Mouse (Mus musculus) left cerebral cortex, adult 8-10 months (tissue): ENCODE measurements around the gene Calcb. TPM values are rescaled to one million over a fixed set of nuclear protein-coding genes. Genes with fewer than 3 reads are reported as not detected.

Experiments used
- DNase-seq, 2 experiments: peaks; one replicate each; pipeline ENCODE4 v3.0.0; 2022; ENCODE audit warnings: low spot score in 2 of 2
- total RNA-seq, 4 experiments: library from RNA; stranded (reverse); gene quantifications; 2 replicates each; pipeline ENCODE4 v1.2.4; 2022

Gene Calcb
- total RNA-seq, 4 experiments from 2014 or later: not detected

DNA sequence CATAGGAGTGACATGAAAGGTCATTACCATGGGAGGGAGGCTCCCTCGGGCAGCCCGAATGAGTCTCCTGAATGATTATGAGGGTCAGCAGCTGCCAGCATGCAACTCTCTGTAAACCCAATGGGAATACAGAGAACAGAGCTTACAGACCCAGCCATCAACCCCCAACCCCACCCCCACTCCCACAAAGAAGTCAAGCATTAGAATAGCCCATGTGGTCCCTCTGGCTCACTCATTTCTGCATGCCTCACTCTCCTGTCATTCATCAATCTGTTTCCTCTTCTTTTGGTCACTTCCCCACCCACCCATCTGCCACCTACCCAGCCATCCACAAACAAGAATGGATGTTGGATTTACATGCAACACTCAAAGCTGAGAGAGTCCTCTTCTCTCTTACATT is 35.0 kb downstream of the Calcb start:
- DNase-seq: no peak

DNA sequence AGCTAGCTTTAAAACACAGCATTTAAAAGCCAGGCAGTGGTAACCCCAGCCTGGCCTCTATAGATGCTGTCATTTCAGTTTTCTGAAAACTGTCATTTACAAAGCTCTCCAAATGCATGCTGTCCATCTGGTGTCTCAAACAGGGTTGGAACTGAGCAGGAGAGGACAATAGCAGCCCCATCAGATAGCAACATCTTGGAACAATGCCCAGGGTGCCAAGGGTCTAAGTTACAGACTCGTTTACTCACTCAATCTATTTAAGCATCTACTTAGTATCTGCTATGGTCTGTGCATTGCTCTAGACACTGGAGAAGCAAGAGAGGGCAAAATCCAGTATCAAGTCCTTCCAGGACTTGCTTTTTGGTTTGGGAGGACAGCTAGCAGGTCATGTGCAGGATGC is 35.8 kb downstream of the Calcb start:
- no peak for DNase-seq

DNA sequence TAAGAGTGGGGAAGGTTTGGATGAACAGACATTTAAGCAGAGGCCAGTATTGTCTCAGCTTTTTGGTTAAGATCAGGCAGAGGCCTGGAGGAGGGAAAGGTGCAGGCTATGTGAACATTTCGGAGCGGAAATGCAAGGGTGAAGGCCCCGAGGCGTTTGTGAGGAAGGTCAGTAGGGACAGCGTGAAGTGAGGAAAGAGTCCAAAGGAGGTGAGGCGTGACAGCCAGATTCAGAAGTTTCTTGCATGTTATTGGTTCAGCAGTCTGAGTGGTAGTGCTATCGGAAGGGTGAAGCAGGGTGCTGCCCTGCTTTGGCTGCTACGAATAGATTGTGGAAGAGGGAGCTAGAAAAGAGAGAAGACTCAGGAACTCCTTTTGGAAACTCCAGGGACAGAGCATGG is 36.2 kb downstream of the Calcb start:
- DNase-seq: no peak

DNA sequence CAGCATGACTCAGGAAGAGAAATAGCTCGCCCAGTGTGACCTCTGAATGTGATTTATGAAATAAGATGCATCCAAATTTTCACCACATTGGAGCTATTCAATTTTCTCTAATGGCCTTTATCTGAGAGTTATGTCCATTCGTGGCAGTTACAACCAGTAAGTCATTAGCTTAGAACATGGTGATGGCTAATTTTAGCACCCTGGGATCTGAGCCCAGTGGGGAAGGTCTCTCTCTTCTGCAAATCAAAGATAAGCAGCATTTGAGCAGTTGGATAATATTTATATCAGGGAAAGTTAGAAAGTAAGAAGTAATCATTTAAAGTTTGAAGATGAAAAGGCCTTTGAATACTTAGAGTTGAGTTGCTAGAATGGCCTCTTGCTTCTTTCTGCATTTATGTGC is 44.2 kb downstream of the Calcb start:
- DNase-seq: no peak

DNA sequence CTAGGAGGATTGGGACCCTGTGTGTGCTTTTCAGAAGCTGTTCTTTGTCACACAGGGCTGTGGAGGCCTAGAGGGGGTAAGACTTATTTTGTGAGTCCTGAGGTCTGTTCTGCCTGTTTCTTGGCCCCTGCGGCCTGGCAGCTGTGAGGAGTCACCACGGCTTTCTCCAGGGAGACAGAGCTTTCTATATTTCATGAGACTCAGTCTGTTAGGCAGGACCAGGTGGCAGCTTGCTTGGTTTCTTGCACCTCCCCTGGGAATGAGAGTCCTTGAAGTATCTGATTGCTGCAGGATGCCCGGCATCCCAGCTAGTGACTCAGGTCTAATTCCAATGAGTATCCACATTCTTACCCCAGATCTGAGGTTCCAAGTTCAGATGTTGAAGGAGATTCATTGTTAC is 46.8 kb downstream of the Calcb start:
- no peak for DNase-seq

DNA sequence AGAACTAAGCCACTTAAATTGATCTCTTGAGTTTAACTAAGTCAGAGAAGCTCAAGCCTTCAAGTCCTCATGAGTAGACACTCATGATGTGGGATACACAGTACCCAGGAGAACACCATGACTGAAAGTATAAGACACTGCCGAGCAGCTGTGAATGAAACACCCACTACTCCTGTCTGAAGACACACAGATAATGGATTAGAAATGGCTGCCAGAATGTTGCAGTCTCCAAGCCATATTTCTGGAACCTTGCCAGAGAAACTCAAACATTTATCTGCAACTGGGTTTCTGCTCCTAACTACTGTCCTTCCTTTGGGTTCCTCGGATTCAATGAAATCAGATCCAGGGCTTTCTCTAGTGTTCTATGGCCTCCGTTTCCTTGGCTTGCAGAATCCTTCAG is 48.1 kb downstream of the Calcb start:
- no peak for DNase-seq

DNA sequence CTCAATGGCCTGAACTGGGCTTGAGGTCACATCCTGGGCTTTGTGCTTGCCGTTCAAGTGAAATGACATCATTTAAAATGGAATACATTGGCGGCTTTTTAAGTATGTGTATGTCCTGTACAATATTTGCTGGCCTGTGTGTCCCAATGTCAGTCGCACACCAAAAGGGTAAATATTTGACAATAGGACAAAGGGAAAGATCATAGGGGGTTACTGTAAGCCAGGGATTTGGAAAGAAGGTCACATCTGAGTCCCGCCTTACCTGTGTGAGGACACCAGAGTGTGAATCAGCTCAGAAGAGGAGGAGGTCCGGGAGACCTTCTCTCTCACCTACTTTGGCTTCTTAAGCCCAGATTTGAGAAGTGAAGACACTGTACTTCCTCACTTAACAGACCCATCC is 50.1 kb downstream of the Calcb start:
- no peak for DNase-seq

DNA sequence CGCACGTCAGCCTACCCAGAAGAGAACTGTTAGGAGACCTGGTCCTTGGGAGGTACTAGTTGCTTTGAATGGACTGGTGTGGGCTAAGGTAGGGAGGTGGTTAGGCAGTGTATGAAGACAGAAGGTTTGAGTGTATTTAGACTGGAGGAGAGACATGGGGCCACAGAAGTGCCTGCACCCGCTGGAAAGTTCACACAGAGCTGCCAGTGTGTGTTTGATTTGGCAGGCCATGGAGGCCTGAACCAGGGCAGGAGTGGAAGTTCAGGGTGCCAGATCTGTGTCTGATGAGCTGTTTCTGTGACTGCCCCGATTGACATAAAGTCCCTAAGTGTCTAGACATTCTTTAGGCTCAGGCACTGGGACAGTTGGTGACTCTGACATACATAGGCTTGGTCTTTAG is 50.6 kb downstream of the Calcb start:
- no peak for DNase-seq

DNA sequence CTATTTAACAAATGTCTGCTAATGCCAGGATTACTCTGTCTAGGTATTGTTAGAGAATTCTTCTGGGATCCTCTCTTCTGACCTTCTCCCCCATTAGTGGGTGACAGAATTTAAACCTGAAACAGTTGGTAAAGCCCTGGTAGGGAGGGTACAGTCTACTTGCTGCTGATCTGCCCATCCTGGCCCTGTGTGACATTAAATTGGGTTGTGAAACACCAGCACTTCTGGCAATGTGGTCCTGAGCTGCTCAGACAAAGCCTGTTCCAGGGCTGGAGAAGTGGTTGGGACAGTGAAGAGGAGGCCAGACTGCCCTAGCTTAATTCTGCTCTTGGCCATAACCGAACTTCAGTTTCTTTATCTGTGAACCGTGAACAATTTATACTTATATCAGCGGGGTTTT is 52.1 kb downstream of the Calcb start:
- DNase-seq: no peak

DNA sequence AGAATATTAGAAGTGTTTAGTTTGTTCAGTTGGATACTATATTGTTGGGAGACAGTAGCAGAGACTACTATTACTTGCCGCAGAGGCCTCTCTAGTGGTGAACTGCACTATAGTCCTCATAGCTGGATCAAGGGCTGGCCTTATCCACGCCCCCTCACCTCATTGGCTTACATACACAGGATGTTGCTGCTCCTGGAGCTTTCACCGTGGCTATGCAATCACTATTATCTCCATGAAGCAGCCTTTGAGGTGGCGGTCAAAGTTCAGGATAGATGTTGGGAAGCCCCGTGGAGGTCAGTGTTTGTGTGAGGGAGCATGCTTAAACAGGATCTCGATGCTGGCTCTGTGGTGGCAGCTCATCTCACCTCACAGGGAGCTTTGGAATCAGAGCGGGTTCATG is 53.4 kb downstream of the Calcb start:
- no peak for DNase-seq

Other genes with a start within 250 kb of the Calcb start
- 1 to 10 TPM; 1.4 to 2.6 (median 1.9) TPM for gene Cyp2r1, start 155.7 kb upstream of the Calcb start, total RNA-seq
- 1 to 10 TPM; 1.1 to 1.8 (median 1.4) TPM for gene Calca, start 82.3 kb upstream of the Calcb start, total RNA-seq
- 1 to 10 TPM; 3.4 to 5.8 (median 4.8) TPM for gene Insc, start 25.1 kb downstream of the Calcb start, total RNA-seq